Mouse (Mus musculus): Measurements from ENCODE around the gene Fzd5.

The Fzd5 gene

GRCm38 (mm10) chr1:64705230-64705629 lies 32.3 kb downstream of the Fzd5 start:
- in situ Hi-C loops (cut with MboI; ENCODE audit: low pct_unique_long_range_greater_than_20kb in 1 of 2, low sequenced_read_pairs in 2 of 2, unreplicated experiment in 1 of 2) = loop anchor here in 1 of 2 experiments (25.0 kb wide), 1 partner anchor 282 kb away; no protein-coding TSS in a partner anchor

GRCm38 (mm10) chr1:64701780-64702179 lies 35.8 kb downstream of the Fzd5 start:
- in situ Hi-C loops (cut with MboI; ENCODE audit: low pct_unique_long_range_greater_than_20kb in 1 of 2, low sequenced_read_pairs in 2 of 2, unreplicated experiment in 1 of 2) = loop anchor here in 1 of 2 experiments (25.0 kb wide), 1 partner anchor 286 kb away; no protein-coding TSS in a partner anchor

DNA sequence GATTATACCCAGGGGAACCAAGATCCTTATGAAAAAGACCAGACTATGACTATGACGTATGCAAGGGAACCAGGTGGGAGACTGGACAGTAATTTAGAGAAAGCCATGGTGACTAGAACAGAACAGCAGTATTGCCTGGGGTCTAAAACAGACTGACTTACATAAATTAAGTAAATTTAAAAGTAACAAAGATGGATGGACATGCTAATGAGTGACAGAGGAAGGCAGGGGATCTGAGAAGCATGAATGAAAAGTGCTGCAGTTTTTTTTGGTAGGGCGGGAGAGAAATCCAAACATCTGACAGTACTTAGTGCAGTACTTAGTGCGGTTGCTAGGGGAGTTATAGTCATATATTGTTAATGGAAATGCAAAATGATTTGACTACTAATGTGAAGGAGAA lies 42.4 kb downstream of the Fzd5 start:
- in situ Hi-C loops (cut with MboI; ENCODE audit: low pct_unique_long_range_greater_than_20kb in 1 of 2, low sequenced_read_pairs in 2 of 2, unreplicated experiment in 1 of 2) = no loop called here

DNA sequence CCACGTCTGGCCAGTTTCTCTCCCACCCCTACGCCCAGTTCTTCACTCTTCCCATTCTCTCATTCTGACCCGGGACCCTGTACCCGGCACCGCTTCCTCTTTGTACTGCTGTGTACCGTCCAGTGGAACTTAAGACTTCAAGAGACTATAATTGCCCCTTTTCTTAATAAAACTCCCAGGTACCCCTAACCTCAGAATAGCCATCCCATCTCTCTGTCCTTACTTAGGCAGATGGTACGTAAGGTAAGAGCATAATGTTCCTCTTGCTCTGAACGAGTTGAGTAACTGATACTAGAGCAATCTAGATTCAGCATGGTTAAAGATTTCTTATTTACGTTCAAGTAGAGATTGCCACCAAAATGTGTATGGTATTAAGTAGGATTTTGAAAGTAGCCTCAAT lies 46.0 kb downstream of the Fzd5 start:
- in situ Hi-C loops (cut with MboI; ENCODE audit: low pct_unique_long_range_greater_than_20kb in 1 of 2, low sequenced_read_pairs in 2 of 2, unreplicated experiment in 1 of 2) = no loop called here

DNA sequence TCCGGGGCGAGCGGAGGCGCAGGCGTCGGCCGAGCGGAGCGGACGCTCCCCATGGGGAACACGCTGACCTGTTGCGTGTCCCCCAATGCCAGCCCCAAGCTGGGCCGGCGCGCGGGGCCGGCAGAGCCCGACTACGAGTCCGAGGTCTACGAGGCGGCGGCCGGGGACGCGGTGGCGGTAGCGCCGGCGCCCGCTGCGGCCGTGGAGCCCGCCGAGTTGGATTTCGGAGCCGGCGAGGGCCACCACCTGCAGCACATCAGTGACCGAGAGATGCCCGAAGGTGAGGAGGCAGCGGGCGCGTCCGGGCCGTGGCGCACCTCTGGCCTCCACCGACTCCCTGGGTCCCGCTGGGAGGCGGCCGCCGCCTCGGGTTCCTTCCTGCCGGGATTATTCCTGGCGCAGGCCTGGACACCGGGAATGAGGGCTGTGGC lies 46.4 kb downstream of the Fzd5 start:
- in situ Hi-C loops (cut with MboI; ENCODE audit: low pct_unique_long_range_greater_than_20kb in 1 of 2, low sequenced_read_pairs in 2 of 2, unreplicated experiment in 1 of 2) = no loop called here

DNA sequence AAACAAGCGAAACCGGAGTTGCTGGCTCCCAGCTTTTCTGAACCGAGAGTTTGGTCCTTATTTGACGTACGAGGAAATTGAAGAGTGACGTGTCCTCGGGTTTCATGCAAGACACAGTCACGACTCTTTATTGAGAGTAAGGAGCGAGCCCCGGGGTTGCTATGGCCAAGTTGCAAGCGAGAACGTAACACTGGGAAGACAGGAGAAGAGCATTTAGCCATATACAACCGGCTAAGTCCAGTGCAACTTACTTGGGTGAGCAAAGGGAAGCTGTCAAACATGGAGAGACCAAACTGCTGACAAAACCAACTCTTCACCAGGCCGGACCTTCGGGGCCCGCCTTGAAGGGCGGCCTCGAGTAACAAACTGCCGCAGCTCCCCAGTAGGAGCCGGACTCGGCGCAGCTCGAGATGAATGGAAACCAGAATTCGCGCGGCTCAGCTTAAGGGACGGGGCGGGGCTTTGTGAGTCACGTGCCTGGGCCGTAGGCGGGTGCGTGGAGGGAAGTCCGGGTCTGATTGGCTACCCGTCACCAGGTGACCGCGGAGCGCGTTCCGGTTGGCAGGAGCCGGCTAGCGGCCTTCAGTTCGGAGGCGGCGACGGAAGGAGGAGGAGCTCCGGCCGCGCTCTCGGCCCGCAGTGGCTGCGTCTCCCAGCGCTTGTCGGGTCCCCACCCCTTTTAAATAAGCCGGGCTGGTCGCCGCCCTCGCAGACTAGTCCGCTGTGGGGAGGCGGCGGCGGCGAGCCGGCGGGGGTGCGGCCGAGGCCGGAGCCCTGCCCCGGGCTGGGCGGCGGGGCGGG lies 47.1 kb downstream of the Fzd5 start, which contains the start of gene Ccnyl1:
Gene Ccnyl1 (plus strand): TSS at position 243 of the 801 bp plus-strand sequence.
- in situ Hi-C loops (cut with MboI; ENCODE audit: low pct_unique_long_range_greater_than_20kb in 1 of 2, low sequenced_read_pairs in 2 of 2, unreplicated experiment in 1 of 2) = no loop called here

DNA sequence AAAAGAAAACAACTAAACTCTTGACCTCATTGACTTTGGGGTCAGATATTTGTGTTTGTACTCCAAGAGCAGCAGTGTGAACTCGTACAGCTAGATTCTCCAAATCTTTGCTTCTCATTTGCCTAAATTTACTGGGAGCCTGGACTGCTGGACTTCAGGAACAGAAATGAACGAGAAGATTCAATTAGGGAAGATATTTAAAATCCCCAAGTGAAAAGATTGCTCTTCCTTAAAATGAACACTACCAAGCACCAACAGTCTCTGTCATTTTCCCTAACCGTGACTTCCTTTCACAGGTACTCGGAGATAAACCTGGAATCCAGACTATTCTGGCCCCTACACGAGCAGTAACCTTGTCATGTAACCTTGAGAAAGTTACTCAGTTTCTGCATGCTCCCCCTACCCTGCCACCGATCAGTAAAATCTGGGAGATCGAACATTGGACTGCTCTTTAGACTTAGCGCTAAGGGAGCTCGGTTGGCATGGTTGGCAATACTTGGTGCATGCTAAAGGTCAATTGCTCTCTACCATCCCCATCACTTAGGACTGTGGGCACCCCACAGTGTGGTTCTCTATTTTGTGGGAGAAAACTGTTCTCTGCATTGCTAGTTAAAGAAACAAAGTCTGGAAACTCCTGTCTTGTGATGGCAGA lies 47.9 kb downstream of the Fzd5 start:
- in situ Hi-C loops (cut with MboI; ENCODE audit: low pct_unique_long_range_greater_than_20kb in 1 of 2, low sequenced_read_pairs in 2 of 2, unreplicated experiment in 1 of 2) = no loop called here

GRCm38 (mm10) chr1:64688046-64688445 lies 49.5 kb downstream of the Fzd5 start:
- in situ Hi-C loops (cut with MboI; ENCODE audit: low pct_unique_long_range_greater_than_20kb in 1 of 2, low sequenced_read_pairs in 2 of 2, unreplicated experiment in 1 of 2) = no loop called here

- in situ Hi-C loops (cut with MboI; ENCODE audit: low pct_unique_long_range_greater_than_20kb in 1 of 2, low sequenced_read_pairs in 2 of 2, unreplicated experiment in 1 of 2) = no loop called here
Observed at GRCm38 (mm10) chr1:64684440-64684839, 53.1 kb downstream of the Fzd5 start.

- in situ Hi-C loops (cut with MboI; ENCODE audit: low pct_unique_long_range_greater_than_20kb in 1 of 2, low sequenced_read_pairs in 2 of 2, unreplicated experiment in 1 of 2) = no loop called here
Observed at GRCm38 (mm10) chr1:64683039-64683438, 54.5 kb downstream of the Fzd5 start.

DNA sequence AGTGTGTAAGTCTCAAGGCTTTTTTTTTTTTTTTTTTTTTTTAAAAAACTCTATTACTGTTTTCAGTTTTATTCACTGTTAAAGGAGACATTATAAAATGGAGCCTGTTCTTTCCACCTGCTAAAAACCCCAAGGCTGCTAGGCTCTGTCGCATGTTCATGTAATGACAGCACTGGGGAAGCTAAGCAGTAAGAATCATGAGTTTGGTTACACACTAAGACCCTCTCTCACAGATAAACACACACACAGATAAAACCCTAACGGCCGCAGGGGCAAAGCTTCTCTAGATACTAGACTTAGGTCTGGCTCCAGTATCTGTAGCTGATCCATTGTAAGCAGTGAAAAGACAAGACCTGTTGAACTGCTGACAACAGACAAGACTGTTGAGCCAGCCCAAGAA lies 56.1 kb downstream of the Fzd5 start:
- in situ Hi-C loops (cut with MboI; ENCODE audit: low pct_unique_long_range_greater_than_20kb in 1 of 2, low sequenced_read_pairs in 2 of 2, unreplicated experiment in 1 of 2) = no loop called here
